Mouse (Mus musculus) embryonic facial prominence, embryonic 10.5 days (tissue): Measurements from ENCODE around the gene Kalrn. TPM values are rescaled to one million over a fixed set of nuclear protein-coding genes. Genes with fewer than 3 reads are reported as not detected.
"Not testable (repeated sequence)": the region's sequence is repeated elsewhere in the genome, so short reads cannot be mapped to it uniquely, and the experiment has no call there.

Source experiments
- DNase-seq: peaks from one replicate; pipeline ENCODE4 v3.0.0-alpha.2; 2017; ENCODE audit warnings: low spot score
- H3K27ac ChIP-seq: fragments of 300-500 bp; sonication (generic); replicated peaks from 2 replicates; pipeline ENCODE4 v1.5.1; 2016; ENCODE audit warnings: mild to moderate bottlenecking
- H3K27me3 ChIP-seq: fragments of 300-500 bp; sonication (generic); replicated peaks from 2 replicates; pipeline ENCODE4 v1.6.1; 2016; ENCODE audit warnings: low read depth, mild to moderate bottlenecking; ENCODE audit not compliant: poor library complexity, severe bottlenecking
- H3K36me3 ChIP-seq: fragments of 300-500 bp; sonication (generic); replicated peaks from 2 replicates; pipeline ENCODE4 v1.6.1; 2016; ENCODE audit warnings: mild to moderate bottlenecking, moderate library complexity
- H3K4me1 ChIP-seq: fragments of 300-500 bp; sonication (generic); 2 replicates; pipeline ENCODE4 v1.6.1; 2016
- H3K4me3 ChIP-seq: fragments of 300-500 bp; sonication (generic); 2 replicates; pipeline ENCODE4 v1.5.1; 2016; ENCODE audit warnings: mild to moderate bottlenecking, moderate library complexity
- H3K9me3 ChIP-seq: fragments of 300-500 bp; sonication (generic); 2 replicates; pipeline ENCODE4 v1.6.1; 2016; ENCODE audit warnings: mild to moderate bottlenecking
- WGBS: fragments of 180-500 bp; shearing (Covaris S2); methylation state at CpG from one replicate; pipeline ENCODE4 v1.1.7; 2016; 5-methylcytosine and 5-hydroxymethylcytosine counted together
- polyA plus RNA-seq: library from polyadenylated mRNA; unstranded; fragments of >200 nt; fragmentation: Nextera tagmentation; extraction: Ambion mirVana; gene quantifications from 2 replicates; pipeline ENCODE4 v1.2.1, GENCODE M21; 2016

Kalrn gene
- polyA plus RNA-seq, 1 experiment from 2014 or later = 14.8 TPM

- no peak for DNase-seq
- Histone ChIP-seq H3K4me3 (no peak overlapping the region), H3K27me3 (no peaks in the 10 kb centered on the region), H3K27ac (no peak overlapping the region), H3K9me3 (no peaks in the 10 kb centered on the region), H3K36me3 (peaks cover 80% of the 10 kb centered on the region), H3K4me1 (no peaks in the 10 kb centered on the region; the same call in 1 of the 2 replicates)
- WGBS = 84% methylated on average over 1 of the region's 1 CpGs
These were observed 265.0 kb downstream of the Kalrn start for GRCm38 (mm10) chr16:34308324-34308723.

- Histone ChIP-seq H3K27ac (no peak overlapping the region), H3K9me3 (no peaks in the 10 kb centered on the region), H3K4me1 (no peaks in the 10 kb centered on the region; the same call in 1 of the 2 replicates), H3K27me3 (no peaks in the 10 kb centered on the region), H3K36me3 (peaks cover 72% of the 10 kb centered on the region), H3K4me3 (no peak overlapping the region)
- WGBS = 84% methylated on average over 9 of the region's 9 CpGs
- no peak for DNase-seq
These were observed 265.9 kb downstream of the Kalrn start for GRCm38 (mm10) chr16:34307458-34307857.

GRCm38 (mm10) chr16:34305586-34305985 lies 267.7 kb downstream of the Kalrn start:
- Histone ChIP-seq H3K36me3 (peaks cover 67% of the 10 kb centered on the region), H3K9me3 (no peaks in the 10 kb centered on the region), H3K27me3 (no peaks in the 10 kb centered on the region), H3K4me1 (no peaks in the 10 kb centered on the region; the same call in 1 of the 2 replicates), H3K4me3 (no peak overlapping the region), H3K27ac (no peak overlapping the region)
- 72% methylated on average over 4 of the region's 4 CpGs for WGBS
- DNase-seq = no peak

- H3K4me3 ChIP-seq, H3K4me1 ChIP-seq, H3K27ac ChIP-seq, H3K9me3 ChIP-seq, DNase-seq, H3K27me3 ChIP-seq: not testable (repeated sequence)
- peaks cover 60% of the 10 kb centered on the region for H3K36me3 ChIP-seq
- WGBS = 84% methylated on average over 4 of the region's 4 CpGs
These were observed 269.5 kb downstream of the Kalrn start for GRCm38 (mm10) chr16:34303818-34304217.

GRCm38 (mm10) chr16:34302503-34302902 lies 270.8 kb downstream of the Kalrn start:
- no peak overlapping the region for H3K27ac ChIP-seq
- WGBS = 94% methylated on average over 1 of the region's 1 CpGs

GRCm38 (mm10) chr16:34302063-34302462 lies 271.3 kb downstream of the Kalrn start:
- no peaks in the 10 kb centered on the region for H3K4me1 ChIP-seq
- DNase-seq = no peak
- no peaks in the 10 kb centered on the region for H3K27me3 ChIP-seq
- 90% methylated on average over 1 of the region's 1 CpGs for WGBS
- no peak overlapping the region for H3K4me3 ChIP-seq
- no peak overlapping the region for H3K27ac ChIP-seq
- no peaks in the 10 kb centered on the region for H3K9me3 ChIP-seq
- H3K36me3 ChIP-seq = peaks cover 45% of the 10 kb centered on the region

More at GRCm38 (mm10) chr16:34302503-34302902, 270.8 kb downstream of the Kalrn start:
- no peak for DNase-seq
- Histone ChIP-seq H3K9me3 (no peaks in the 10 kb centered on the region), H3K4me1 (no peaks in the 10 kb centered on the region; the same call in 1 of the 2 replicates), H3K4me3 (no peak overlapping the region), H3K27me3 (no peaks in the 10 kb centered on the region), H3K36me3 (peaks cover 49% of the 10 kb centered on the region)

- Histone ChIP-seq H3K27ac (no peak overlapping the region), H3K9me3 (no peaks in the 10 kb centered on the region), H3K27me3 (no peaks in the 10 kb centered on the region), H3K36me3 (peaks cover 28% of the 10 kb centered on the region), H3K4me1 (no peaks in the 10 kb centered on the region), H3K4me3 (no peak overlapping the region)
- no peak for DNase-seq
- WGBS = 72% methylated on average over 2 of the region's 2 CpGs
These were observed 274.1 kb downstream of the Kalrn start for GRCm38 (mm10) chr16:34299226-34299625.

GRCm38 (mm10) chr16:34297911-34298682 lies 275.2 kb downstream of the Kalrn start:
- no peak overlapping the region for H3K27ac ChIP-seq
- H3K36me3 ChIP-seq = peaks cover 36% of the 10 kb centered on the region
- no peaks in the 10 kb centered on the region for H3K9me3 ChIP-seq
- DNase-seq = no peak
- H3K4me1 ChIP-seq = no peaks in the 10 kb centered on the region
- 83% methylated on average over 5 of the region's 5 CpGs for WGBS
- H3K27me3 ChIP-seq = no peaks in the 10 kb centered on the region
- H3K4me3 ChIP-seq = no peak overlapping the region

GRCm38 (mm10) chr16:34294568-34294967 lies 278.8 kb downstream of the Kalrn start:
- Histone ChIP-seq H3K4me1 (no peaks in the 10 kb centered on the region; the same call in 1 of the 2 replicates), H3K36me3 (peaks cover 47% of the 10 kb centered on the region), H3K9me3 (no peaks in the 10 kb centered on the region), H3K4me3 (no peak overlapping the region), H3K27me3 (no peaks in the 10 kb centered on the region), H3K27ac (no peak overlapping the region)
- DNase-seq = no peak
- WGBS = 83% methylated on average over 6 of the region's 6 CpGs

- H3K36me3 ChIP-seq = peaks cover 38% of the 10 kb centered on the region
- DNase-seq = no peak
- H3K9me3 ChIP-seq = no peaks in the 10 kb centered on the region
- no peak overlapping the region for H3K27ac ChIP-seq
- no peak overlapping the region for H3K4me3 ChIP-seq
- H3K27me3 ChIP-seq = no peaks in the 10 kb centered on the region
- no peaks in the 10 kb centered on the region; the same call in 1 of the 2 replicates for H3K4me1 ChIP-seq
- WGBS = 89% methylated on average over 2 of the region's 2 CpGs
These were observed 279.7 kb downstream of the Kalrn start for GRCm38 (mm10) chr16:34293675-34294074.

- no peaks in the 10 kb centered on the region for H3K9me3 ChIP-seq
- no peaks in the 10 kb centered on the region; the same call in 1 of the 2 replicates for H3K4me1 ChIP-seq
- 49% methylated on average over 7 of the region's 7 CpGs for WGBS
- no peaks in the 10 kb centered on the region for H3K27me3 ChIP-seq
- no peak overlapping the region for H3K27ac ChIP-seq
- DNase-seq = peak; percentile 24
- H3K36me3 ChIP-seq = peaks cover 31% of the 10 kb centered on the region
- no peak overlapping the region for H3K4me3 ChIP-seq
These were observed 283.7 kb downstream of the Kalrn start for GRCm38 (mm10) chr16:34289583-34289982.

GRCm38 (mm10) chr16:34282026-34282425 lies 291.3 kb downstream of the Kalrn start:
- WGBS = 92% methylated on average over 8 of the region's 8 CpGs
- no peaks in the 10 kb centered on the region for H3K36me3 ChIP-seq
- H3K4me3 ChIP-seq = no peak overlapping the region
- no peaks in the 10 kb centered on the region for H3K27me3 ChIP-seq
- DNase-seq = no peak
- H3K9me3 ChIP-seq = no peaks in the 10 kb centered on the region
- peaks cover 13% of the 10 kb centered on the region for H3K4me1 ChIP-seq
- no peak overlapping the region for H3K27ac ChIP-seq

GRCm38 (mm10) chr16:34279654-34280383 lies 293.5 kb downstream of the Kalrn start:
- H3K27ac ChIP-seq = no peak overlapping the region
- DNase-seq = no peak
- peaks cover 15% of the 10 kb centered on the region for H3K4me1 ChIP-seq
- H3K36me3 ChIP-seq = no peaks in the 10 kb centered on the region
- no peak overlapping the region for H3K4me3 ChIP-seq
- 89% methylated on average over 7 of the region's 7 CpGs for WGBS
- no peaks in the 10 kb centered on the region for H3K27me3 ChIP-seq
- no peaks in the 10 kb centered on the region for H3K9me3 ChIP-seq
